Mouse (Mus musculus) layer of hippocampus, adult 8-10 months (tissue): ENCODE results near the gene Gphn. TPM values are rescaled to one million over a fixed set of nuclear protein-coding genes. Genes with fewer than 3 reads are reported as not detected.
A peak's percentile ranks its signal among the peaks of the same experiment; 100 is the strongest.
"Not testable (repeated sequence)": the region's sequence is repeated elsewhere in the genome, so short reads cannot be mapped to it uniquely, and the experiment has no call there.

Experiments
- DNase-seq, 2 experiments: peaks; one replicate each; pipeline ENCODE4 v3.0.0; 2022; ENCODE audit warnings: low spot score in 2 of 2
- total RNA-seq, 4 experiments: library from RNA; stranded (reverse); gene quantifications; 2 replicates each; pipeline ENCODE4 v1.2.4; 2022

Gene Gphn
- total RNA-seq, 4 experiments from 2014 or later, result 58.3 to 68.6 (median 67.5) TPM

- peak; percentile 64 to 82 for DNase-seq
These were observed 105.9 kb downstream of the Gphn start for GRCm38 (mm10) chr12:78332107-78332506.

- no peak for DNase-seq
These were observed 130.3 kb downstream of the Gphn start for GRCm38 (mm10) chr12:78356472-78356871.

- no peak for DNase-seq
These were observed 163.1 kb downstream of the Gphn start for GRCm38 (mm10) chr12:78389267-78389666.

DNA sequence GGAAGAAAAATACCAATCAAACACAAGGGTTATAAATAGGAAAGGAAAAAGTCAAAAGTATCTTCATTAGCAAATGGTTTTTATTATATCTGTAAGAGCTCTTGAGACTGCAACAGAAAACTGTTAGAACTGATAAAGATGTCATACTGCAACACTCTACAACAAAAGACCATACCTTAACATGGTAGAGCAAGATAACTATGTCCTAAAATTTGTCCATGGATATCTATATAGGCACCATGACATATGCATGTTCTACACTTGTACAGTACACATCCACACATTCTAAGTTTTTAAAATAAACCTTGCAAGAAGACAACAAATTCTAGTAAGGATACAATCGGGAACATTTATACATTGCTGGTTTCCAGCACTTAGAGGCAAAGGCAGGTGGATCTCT lies 169.1 kb downstream of the Gphn start:
- DNase-seq, result no peak

DNA sequence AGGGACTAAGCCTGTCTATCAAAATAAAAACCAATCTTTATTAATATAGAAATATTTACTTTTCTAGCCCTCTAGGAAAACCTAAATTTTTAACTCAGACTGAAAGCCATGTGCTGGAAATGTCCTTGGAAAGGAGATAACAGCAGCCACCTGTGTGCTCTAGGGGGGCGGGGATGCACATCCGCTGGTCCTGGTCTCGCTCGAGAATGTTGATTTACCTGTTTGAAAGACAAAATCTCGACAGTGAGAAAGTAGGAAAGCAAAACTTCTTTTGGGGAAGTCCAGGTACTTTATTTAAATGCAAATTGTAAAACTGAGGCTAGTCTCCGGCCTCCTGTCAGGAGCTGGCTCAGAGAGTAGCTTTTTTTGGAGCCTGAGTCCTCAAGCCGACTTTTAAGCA lies 181.3 kb downstream of the Gphn start:
- not testable (repeated sequence) for DNase-seq

DNA sequence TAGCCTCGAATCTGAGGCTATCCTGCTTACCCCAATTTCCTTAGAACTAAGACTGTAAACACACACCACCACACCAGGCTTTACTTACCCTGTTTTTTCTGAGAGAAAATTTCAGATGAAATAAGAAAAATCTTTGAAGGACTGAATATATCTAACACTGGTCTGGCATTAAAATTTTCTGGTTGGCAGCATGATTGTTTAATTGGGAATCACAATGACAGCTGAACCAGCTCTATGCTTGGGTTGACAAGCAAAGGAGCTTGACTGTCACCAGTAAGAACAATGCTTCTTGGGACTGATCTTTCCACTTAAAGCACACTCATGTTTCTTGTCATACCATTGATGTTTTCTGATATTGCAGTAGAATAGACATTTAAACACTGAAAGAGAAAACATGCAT lies 296.0 kb downstream of the Gphn start:
- no peak for DNase-seq

- no peak for DNase-seq
These were observed 296.7 kb downstream of the Gphn start for GRCm38 (mm10) chr12:78522804-78523394.

DNA sequence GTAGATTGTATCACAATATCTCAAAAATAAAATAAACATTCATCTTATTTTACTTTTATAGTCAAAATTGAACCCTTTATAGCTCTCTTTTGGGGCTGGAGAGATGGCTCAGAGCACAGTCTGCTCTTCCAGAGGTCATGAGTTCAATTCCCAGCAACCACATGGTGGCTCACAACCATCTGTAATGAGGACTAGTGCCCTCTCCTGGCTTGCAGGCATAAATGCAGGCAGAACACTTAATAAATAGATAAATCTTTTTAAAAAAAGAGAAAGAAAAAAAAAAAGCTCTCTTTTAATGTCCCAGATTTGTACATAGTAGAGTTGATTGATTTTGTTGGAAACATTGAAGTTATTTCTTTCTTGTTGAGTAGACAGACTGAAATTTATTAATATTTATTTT lies 311.4 kb downstream of the Gphn start:
- DNase-seq, result not testable (repeated sequence)

GRCm38 (mm10) chr12:78550913-78551312 lies 324.7 kb downstream of the Gphn start:
- no peak for DNase-seq

DNA sequence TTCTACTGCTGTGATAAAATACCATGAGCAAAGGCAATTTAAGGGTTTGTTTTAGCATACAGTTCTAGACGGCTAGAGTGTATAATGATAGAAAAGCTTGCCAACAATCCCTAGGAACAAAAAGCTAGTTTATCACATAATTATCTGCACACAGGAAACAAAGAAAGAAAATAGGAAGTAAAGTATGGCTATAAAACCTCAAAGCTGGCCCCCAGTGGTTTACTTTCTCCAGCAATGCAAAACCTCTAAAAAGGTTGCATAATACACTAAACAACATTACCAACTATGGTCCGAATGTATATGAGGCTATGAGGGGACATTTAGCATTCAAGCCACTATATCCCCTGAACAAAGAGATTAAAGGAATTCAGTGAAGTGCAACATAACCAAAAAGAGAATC lies 405.6 kb downstream of the Gphn start:
- DNase-seq, result no peak

- DNase-seq, result no peak
These were observed 413.3 kb downstream of the Gphn start for GRCm38 (mm10) chr12:78639466-78639865.

- DNase-seq, result no peak
These were observed 413.9 kb downstream of the Gphn start for GRCm38 (mm10) chr12:78640086-78640485.

DNA sequence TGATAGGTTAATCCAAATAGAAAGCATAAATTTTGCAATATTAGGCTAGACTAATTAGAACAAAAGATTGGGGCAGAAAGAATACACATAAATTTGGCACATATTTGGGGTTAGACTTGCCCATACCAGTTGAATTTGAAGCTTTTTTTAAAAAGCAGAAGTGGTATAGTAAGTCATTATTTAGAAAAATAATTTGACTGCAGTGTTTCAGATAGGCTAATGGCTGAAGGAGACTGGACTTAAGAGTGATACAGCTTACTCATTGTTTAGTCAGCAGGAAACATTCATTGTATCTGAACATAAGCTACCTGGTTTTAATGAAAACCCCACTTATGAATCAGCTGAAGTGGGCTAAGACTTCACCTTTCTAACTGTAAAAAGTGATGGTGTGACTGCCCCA lies 415.0 kb downstream of the Gphn start:
- DNase-seq, result no peak

DNA sequence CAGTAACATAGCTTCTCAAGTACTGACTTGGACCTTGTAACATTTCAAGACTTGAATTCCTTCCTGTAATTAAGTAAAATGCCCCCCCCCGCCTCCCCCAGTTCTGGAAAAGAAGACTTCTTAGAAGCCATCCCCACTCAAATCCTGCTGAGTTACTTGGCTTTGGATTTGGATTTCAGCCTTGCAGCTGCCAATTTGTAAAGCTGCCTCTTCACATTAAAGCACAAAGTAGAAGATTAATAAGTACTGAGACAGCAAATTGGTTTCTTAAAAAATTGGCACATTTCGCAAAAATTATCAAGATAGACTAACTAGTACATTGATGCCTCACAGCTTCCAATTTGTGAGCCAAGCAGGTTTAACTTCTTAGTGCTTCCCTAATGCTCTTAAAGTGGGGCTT lies 417.5 kb downstream of the Gphn start:
- DNase-seq, result no peak

DNA sequence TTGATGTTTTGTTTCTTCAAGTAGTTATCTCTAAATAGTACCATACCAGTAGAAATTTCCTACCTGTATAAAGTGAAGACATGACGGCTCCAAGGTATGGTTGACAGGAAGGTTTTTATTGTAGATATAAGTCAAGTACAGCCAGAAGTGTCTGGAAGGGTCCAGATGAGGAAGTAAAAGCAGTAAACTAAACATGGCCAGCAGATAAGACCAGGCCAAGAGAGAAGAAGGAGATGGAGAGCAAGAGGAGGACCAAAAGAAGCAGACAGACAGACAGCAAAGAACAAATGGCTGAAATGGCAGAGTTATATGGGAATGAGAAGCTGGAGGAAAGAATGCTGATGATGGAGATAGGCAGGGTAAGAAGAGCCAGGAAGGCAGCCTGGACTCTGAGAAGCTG lies 419.1 kb downstream of the Gphn start:
- DNase-seq, result no peak

DNA sequence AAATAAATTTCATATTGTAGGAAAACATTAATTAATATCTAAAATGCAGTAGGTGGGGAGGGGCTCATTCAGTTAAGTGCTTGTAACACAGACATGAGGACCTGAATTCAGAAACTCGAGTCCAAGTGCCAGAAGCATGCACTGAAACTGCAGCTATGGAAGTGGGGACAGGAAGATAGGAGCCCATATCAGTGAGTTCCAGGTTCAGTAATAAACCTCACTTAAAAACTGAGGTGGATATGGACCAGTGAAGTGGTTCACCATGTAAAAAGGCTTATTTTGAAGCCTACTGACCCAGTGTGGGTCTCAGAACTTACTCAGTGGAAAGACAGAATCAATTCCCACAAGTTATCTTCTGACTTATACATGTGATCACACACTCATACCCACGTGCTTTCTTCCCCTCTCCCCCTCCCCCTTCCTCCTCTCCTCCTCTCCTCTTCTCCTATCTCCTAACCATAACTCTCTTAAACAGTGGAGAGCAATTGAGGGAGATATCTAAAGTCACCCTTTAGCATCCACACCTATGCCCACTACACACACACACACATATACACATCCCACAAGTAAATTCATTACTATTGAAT lies 433.6 kb downstream of the Gphn start:
- no peak for DNase-seq

- DNase-seq, result no peak
These were observed 452.1 kb downstream of the Gphn start for GRCm38 (mm10) chr12:78678101-78678806.

DNA sequence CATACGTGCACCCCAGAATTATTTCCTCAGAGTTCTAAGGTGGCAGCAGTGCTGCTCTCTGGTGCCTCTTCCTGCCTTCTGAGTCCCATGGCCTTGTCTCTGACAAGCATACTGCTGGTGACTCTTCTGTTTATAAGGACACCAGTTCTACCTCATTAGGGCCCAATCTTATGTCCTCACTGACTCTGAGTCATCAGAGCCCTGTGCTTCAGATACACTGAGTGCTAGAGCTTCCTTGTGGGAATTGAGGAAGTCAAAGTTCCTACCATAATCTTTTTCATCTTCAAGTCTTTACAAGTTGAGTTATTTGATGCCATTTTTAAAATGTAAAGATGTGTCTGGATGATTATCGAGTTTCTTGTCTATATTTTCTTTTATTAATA lies 452.6 kb downstream of the Gphn start:
- DNase-seq, result no peak

- DNase-seq, result no peak
These were observed 454.9 kb downstream of the Gphn start for GRCm38 (mm10) chr12:78681048-78681447.

DNA sequence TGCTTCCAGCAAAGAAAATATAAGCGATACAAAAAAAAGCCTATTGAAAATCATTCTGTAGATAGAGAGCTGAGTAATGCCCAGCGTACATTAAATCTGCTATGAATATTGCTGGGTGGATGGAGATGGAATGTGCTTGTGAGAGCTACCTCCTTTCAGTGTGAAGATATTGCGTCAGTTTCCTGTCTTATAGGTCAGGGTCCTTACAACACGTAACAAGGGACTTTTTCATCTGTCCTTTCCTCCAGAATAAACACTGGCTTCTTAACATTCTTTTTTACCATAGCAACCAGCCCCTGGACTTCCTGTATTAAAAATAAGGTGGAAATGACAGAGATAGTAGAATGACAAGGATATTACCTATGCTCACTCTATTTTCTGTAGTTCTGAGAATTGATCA lies 456.1 kb downstream of the Gphn start:
- no peak for DNase-seq

GRCm38 (mm10) chr12:78685669-78686215 lies 459.6 kb downstream of the Gphn start:
- DNase-seq, result no peak

- DNase-seq, result no peak
These were observed 462.7 kb downstream of the Gphn start for GRCm38 (mm10) chr12:78688876-78689275.

DNA sequence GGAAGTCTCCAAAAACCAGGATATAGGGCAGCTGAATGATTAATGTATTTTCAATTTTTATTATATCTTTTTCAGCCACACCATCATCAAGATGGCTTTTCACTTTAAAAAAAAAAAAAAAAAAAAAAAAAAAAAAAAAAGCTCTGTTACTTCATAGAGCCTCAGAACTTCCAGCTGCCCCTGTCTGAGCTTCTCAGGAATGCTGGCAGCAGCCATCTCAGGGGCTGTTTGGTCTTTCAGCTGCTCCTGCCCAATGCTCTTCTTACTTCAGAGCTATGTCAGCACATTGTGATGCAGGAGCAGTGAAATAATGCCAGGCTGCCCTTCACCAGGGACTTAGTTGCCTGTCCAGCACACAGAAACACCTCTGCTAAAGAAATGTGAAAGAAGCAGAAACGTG lies 465.1 kb downstream of the Gphn start, which contains the start of gene Fam71d:
Gene Fam71d (plus strand): TSS at position 211 of the 400 bp plus-strand sequence.
- DNase-seq, result no peak
